Mouse (Mus musculus): Measurements from ENCODE around the gene Klc4. TPM values are rescaled to one million over a fixed set of nuclear protein-coding genes. Genes with fewer than 3 reads are reported as not detected.
A peak's percentile ranks its signal among the peaks of the same experiment; 100 is the strongest.

The Klc4 gene
- total RNA-seq (2021): 10 to 100 TPM; 19.0 to 19.7 TPM

DNA sequence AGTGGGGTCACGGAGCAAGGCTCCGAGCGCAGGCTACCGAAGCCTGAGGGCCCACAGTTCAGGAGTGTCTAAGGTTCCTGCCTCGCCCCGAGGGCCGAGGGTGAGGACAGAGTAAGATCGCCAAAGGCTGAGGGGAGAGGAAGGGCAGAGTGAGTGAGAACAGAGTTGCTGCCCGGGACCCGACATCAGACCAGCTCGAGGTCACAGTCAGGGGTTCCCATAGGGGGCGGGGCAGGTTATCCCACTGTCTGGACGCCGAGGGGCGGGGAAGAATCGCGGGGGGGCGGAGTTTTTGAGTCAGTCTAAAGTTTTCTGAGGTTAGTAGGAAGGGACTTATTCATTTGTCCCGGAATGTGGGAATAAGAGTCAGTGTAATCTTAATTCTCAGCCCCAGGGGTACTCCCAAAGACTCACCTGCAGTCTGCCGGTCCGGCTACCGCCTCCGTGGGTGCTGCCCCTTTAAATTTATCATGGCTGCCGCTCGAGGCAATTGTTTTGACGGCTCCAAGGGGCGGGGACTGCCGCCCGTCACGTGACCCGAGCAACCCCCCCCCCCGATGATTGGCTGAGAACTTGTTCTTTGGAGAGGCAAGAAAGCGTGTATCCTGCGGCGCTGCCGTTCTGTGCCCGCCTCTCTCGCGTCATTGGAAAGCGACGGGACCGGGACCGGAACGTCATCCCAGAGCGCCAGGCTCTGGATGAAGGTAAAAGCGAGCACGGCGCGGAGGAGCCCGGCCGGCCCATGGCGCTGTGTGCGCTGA, at the start of gene Klc4, which contains the start of gene Mrpl2:
Klc4 (minus strand) TSS at position 462 of the 761 bp plus-strand sequence.
Mrpl2 (plus strand) TSS at position 669 of the 761 bp plus-strand sequence.
- DNase-seq: peak; percentile 98 to 99

DNA sequence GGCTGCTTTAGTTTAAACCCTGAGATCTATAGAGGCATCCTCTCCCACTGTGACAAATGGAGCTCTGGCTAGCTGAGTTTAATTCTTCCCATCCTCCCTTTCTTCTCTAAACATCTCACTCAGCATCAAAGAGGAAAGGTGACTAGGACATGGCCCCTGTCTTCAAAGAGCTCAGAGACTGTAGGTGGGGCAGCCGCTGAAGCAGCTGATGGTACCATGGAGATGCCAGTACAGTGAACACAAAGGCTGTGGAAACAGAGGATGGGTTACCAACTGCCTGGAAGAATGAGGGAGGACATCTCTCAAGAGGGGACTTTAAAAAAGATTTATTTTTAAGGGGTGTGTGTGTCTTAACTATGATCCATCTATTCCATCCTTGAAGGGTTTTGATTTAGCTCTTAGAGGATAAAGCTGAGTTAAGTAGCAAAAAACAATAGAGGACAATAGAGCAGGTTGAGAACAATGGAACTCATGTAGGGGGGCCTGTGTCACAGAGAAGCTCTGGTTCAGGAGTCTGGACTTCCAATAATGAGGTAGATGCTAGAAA, 48.8 kb upstream of the Klc4 start:
- no peak for DNase-seq

DNA sequence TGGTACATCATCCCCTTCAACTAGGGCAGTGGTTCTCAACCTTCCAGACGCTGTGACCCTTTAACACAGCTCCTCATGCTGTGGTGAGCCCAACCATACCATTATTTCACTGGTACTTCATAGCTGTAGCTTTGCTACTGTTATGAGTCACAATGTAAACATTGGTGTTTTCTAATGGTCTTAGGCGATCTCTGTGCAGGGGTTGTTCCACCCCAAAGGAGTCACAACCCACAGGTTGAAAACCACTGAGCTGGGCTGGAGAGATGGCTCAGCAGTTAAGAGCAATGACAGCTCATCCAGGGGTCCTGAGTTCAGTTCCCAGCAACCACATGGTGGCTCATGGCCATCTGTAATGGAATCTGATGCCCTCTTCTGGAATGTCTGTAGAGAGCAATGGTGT, 45.6 kb upstream of the Klc4 start:
- no peak for DNase-seq

DNA sequence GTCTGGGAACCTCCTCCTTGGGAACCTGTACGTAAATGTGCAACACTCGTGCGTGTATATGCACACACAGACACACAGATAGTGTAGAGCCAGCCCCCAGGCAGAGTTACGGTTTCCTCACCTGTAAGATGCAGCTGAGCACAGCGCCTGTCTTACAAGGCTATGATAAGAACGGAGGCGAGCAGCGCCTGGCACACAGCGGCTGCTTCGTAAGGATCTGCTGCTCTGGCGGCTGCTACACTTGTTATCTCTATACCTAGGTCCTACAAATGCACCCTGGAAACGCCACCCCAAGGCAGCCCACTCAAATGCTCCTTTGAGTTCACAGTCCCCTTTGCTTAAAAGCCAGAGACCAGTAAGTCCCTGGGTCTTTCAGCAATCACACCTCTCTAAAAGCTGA, 44.8 kb upstream of the Klc4 start:
- no peak for DNase-seq

DNA sequence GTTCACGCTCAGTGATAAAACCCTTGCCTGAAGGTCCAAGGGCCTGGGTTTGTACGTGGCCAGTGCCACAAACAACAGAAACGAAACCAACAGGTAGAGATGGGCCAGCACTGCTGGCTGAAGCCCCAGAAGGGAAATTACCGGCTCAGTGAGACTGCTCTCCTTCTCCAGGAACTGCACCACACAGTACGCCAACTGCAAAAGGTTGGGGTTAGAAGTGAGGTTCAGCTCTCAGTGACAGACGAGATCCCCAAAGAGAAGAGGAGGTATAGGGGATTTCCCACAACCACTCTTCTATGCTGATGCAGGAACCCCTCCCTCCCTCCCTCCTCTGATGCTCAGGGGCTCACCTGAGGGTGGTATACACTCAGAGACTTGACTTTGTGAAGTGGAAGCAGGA, 40.1 kb upstream of the Klc4 start:
- DNase-seq: no peak

DNA sequence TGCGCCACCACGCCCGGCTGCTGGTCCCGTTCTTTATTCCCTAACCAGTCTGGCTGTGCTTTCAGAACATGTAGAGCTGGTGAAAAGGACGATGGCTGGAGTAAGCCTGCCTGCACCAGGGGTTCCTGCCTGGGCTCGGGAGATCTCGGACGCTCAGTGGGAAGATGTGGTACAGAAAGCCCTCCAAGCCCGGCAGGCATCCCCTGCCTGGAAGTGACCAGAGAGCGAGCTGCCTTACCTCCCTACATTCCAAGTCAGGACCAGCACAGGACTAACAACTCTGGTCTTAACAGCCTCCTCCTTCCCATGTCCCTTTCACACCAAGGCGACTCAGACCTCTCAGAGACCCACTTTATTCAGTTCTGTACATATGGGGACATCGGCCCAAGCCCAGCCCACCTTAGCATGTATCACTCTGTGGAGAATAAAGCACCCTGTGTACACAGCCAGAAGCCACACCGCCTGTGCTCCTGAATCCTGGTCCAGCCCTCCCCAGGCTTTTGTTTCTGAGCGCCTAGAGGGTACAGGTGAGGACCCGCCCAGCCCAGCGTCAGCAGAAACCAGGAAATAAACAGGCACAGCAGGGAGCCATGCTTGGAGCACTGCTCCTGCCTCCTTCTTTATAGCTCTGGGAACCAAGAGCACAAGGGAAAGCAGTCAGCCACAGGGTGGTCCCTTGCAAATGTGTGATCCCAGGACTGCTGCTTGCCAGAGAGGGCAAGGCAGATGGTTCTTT, 37.0 kb upstream of the Klc4 start:
- no peak for DNase-seq

DNA sequence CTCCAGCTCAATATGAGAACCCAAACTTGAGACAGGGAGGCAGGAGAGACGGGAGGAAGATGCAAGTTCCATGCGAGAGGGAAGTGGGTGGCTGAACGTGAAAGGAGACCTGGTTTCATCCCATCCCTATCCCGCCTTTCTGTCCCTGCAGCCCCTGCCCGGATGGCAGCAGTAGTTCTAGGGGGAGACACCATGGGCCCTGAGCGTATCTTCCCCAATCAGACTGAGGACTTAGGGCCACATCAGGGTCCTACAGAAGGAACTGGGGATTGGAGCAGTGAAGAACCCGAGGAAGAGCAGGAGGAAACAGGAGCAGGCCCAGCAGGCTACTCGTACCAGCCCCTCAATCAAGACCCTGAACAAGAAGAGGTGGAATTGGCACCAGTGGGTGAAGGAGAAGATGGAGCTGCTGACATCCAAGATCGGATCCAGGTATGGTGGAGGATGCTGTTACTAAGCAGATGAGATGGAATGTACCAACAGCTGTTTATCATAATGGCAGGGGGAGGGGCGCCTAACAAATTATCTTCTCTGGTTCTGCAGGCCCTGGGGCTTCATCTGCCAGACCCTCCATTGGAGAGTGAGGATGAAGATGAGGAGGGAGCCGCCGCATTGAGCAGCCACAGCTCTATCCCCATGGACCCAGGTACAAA, 35.8 kb upstream of the Klc4 start:
- DNase-seq: no peak

DNA sequence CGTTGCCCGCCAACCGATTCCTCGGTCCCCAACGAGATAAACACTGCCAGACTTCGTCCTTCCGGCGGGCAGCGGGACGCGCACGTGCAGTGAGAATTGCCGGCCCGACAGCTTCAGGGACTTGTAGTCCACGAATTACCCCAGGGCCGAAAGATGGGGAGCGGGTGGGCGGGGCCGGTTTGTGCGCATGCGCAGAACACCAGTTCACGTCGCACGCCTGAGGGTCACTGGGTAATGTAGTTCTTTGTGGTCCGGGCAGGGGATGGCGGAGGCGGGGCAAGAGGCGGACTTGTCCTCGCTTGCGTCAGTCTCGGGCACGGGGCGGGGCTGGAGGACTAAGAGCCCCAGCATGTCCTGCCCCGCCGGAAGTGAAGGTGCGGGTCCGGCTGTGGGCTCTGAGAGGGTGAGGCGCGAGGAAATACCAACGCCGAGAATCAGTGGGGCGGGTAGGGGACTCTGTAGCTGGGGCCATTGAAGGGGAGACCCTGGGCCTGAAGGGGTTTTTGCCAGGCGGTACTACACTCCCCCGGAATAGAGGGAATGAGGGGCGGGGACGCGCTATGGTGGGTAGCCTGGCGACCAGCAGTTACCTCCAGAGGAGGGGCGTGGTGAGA, 35.0 kb upstream of the Klc4 start, which contains the start of gene Klhdc3:
Klhdc3 (minus strand) TSS at position 155 of the 614 bp plus-strand sequence.
- peak; percentile 94 to 95 for DNase-seq

DNA sequence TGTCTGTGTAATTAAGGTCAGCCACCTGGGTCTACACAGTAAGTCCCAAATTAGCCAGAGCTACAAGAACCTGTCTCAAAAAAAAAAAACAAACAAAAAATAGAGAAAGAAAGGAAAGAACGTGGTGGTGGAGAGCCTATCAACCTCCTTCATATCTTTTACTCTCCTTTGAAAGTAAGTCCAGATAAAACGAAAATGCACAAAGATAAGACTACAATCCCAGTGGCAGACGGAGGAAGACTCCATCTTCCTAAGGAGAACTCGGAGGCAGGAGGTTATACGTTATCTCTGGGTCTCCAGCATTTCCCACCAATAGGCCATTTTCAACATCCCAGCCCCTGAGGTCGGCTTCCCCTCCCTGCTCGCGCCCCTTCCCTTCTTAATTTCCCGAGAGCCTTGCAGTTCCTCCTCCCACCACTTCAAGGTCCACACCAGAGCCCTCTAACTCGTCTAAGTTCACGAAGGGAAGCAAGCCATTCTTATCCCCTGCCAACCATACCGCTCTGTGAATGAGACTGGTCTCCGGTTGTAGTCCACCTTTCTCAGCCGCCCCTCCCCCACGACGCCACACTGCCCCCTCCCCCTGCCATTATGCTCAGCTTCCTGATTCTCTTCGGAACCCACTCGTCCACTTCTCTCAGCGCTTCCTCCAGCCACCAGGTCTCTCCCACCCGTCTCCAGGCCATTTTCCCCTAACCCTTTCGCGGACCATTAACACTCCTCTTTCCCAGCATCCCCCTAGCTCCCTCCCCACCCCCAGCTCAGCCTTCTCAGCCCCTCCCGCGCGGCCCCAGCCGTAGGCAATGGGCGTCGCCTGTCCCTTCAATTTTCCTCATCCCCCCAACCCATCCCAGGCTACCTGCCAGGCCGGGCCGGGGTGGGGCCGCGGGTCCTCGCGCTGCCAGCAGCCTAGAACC, 34.3 kb upstream of the Klc4 start:
- DNase-seq: no peak

DNA sequence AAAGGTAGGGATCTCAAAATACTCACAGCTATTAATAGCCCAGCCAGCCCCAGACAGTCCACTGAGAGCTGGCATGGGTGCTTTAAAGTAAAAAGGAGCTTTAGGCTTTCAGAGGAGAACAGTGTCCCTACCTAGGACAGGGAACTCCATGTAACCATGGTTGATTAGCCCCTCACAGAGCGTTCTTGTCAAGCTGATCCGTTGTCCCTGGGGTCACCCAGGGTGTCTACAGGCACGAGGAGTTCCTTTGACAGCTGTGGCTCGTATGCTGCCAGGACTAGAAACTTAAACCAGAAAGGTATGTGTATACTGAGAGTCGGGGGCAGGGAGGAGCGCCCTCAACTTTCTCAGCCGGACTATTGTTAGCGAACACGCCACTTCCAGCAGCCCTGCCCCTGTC, 33.1 kb upstream of the Klc4 start:
- no peak for DNase-seq

DNA sequence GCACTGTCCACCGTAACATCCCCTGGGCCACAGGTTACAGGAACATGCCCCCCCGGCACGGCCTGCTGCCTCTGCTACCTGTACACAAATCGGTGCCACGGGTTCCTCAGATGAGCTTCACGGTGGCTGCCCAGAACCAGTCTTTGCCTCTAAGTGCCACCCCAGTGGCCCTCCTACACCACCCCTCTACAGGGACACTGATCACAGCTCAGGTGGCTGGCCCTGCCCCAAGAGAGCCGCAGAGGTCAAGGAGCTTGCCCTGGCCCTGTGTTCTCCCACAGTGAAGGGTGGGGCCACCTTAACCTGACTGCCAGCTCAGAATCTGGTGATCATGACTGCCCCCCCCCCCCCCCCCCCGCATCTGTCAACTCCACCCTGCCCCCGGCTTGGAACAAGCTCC, 32.6 kb upstream of the Klc4 start, which contains the start of gene Mea1:
Mea1 (plus strand) TSS at position 378 of the 400 bp plus-strand sequence.
- no peak for DNase-seq

DNA sequence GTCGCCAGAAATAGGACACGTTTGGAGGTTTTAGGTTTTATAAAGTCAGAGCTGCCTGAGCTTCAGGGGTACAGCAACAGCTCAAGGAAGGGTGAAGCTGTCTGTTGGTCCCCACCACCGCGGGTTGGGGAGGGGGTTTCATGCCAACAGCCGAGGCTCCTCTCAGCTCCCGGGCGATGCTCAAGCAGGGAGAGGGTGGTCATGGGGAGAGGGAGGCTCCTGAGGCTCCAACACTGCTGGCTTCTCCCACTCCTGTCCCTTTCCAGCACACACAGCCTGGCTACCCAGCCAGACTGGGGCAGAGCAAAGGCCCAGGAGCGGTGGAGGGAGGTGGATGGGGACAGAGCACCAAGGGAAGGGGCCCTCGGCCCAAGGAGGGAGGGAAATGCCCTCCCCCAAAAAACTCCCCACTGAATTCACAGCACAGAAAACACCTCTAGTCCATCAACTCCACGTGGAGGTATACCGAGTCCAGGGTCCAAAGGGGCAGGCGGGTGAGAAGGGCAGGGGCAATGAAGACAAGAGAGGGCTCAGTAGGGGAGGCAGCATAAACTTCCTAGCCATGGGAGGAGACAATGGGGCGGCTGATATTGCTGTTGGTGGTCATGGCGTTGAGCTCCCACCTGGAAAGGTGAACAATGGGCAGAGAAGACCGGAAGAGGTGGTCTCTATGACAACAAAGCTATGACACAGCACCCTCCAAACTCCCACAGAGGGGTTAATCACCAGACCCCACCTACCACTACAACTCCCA, 28.9 kb upstream of the Klc4 start:
- DNase-seq: no peak

DNA sequence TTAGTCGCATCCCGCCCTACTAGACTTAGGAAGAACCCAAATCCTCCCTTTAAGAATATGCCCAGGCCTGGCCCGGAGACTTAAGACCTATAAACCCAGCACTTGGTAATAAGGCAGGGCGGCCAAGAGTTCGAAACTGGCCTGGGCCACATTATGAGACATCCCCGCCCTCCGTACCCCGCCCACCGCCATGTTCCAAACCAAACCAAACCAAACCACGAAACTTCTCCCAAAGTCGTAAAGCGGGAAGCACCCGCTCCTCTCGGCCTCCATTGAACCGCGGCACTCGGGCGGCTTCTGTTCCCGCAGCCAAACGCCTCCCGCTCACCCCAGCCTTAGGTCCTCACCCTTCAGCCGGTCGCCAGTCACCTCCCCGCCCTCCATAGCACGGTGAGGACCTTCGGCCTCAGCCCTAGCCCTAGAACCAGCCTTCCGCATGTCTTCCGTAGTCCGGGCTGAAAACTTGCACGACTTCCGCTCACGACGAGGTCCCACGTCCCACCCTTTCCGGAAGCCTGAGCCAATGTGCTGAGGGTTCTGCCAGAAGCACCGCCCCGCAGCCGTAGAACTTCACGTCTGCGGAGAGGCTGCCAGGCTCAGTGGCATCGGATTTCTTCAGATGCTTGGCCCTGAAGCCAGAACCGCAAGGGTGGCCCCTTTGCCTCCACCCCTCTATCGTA, 28.2 kb upstream of the Klc4 start, which contains the start of gene Rrp36:
Rrp36 (minus strand) TSS at position 503 of the 680 bp plus-strand sequence.
- peak; percentile 89 to 90 for DNase-seq

DNA sequence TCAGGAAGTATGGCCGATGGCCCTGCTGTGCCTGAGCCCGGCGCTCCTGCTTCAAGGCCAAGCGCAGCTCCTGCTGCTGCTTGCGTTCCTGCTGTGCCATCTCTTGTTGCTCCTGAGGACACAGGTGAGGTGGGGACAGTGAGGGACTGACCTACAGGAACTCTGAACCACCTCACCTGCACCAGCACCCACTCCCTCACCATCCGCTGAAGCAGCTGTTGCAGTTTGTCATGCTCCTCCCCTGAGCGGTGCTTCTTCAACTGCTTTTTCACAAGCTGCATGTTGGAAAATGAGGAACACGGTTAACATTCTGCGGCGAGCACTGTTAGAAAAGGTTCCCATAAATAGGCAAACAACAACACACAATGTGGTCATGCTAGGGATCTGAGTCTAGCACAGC, 24.1 kb upstream of the Klc4 start:
- DNase-seq: no peak

DNA sequence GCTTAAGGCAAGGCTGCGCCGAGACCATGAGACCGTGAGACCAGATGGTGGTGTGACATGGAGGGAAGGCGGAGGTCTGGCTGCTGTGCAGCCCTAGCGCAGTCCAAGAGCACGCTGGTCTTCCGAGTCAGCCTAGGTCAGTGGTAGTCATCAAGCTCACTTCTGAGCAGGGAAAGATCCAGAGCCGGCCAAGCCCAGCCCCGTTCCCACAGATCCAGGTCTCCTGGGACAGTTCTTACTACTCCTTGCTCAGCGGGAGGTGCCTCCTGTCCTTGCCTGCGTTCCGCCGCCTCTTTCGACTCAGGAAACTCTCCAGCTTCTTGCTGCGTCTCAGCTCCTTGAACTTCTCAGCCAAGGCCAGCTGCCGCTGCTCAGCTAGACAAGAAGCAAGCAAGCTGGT, 21.9 kb upstream of the Klc4 start:
- DNase-seq: no peak

DNA sequence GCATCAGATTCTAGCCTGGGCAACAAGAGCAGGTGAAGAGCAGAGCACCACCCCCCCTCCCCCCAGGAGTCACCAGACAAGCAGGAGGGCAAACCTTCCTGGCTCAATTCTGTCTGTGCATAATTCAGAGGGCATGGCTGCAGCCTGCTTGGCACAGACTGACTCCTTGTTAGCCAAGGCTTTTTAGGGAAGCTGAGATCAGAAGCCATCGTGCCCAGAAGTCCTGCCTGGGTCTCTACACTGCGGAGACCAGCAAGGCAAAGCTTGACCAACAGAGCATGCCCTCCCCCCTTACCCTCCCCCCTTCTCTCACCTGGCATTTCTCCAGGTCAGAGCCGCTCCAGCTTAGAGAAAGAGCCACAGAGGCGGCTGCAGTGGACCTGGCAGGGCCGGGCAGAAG, 16.9 kb upstream of the Klc4 start:
- no peak for DNase-seq

DNA sequence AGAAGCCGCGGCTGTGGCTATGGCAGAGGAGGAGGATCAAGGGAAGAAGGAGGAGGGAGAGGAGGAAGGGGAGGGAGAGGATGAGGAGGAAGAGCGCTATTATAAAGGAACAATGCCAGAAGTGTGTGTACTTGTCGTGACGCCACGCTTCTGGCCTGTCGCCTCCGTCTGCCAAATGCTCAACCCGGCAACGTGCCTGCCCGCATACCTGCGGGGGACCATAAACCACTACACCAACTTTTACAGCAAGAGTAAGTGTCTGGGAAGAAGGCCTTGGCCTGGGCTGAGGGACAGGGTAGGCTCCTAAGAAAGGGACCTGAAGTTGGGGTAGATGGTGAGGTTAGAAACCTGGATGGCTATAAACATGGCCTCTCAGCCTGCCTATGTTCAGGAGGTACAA, 16.2 kb upstream of the Klc4 start:
- no peak for DNase-seq

DNA sequence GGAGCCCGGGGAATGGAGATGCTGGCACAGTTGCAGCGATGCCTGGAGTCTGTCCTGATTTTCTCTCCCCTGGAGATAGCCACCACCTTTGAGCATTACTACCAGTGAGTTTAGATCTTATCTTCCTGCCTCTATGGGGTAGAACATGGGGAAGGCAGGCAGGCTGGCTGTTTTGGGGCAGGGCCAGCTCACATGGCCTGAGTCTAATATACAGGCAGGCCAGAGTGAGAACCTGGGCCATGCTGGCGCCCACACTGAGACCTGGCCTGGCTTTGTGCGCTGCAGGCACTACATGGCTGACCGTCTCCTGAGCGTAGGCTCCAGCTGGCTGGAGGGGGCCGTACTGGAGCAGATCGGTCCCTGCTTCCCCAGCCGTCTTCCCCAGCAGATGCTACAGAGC, 15.5 kb upstream of the Klc4 start:
- no peak for DNase-seq

DNA sequence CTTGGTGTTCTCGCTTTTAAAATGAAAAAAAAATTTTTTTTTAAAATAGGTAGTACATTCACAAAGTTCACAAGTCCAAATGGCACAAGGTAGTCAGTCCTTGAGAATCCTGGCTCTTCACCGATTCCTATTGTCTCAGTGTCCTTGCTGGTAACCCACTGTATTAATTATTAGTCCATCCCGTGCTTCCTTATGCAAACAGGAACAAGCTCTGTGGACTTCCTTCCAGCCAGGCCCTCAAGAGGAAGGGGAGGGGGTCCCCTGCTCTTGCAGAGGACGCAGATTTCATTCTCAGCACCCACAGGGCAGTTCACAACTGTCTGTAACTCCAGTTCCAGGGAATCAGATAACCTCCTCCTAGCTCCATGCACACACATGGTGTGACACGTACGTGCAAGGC, 10.2 kb upstream of the Klc4 start:
- DNase-seq: no peak

All from layer of hippocampus, postnatal 36 days (tissue).